Mouse (Mus musculus) central nervous system, embryonic 11.5 days (tissue): ENCODE measurements around the gene Olfr646. TPM values are rescaled to one million over a fixed set of nuclear protein-coding genes. Genes with fewer than 3 reads are reported as not detected.

Experiments used
- polyA plus RNA-seq: library from polyadenylated mRNA; depleted of rRNA; stranded (reverse); fragments of >200 nt; gene quantifications from 2 replicates; pipeline ENCODE4 v1.2.3, GENCODE M21; 2012; rRNA removed

Olfr646 gene
- not detected in 2 replicates for polyA plus RNA-seq

GRCm38 (mm10) chr7:104104757-104104972, at the start of gene Olfr646:
Olfr646 (plus strand) TSS chr7:104104873.

GRCm38 (mm10) chr7:104061345-104061744, 43.3 kb upstream of the Olfr646 start, which contains the start of gene 4930516K23Rik:
4930516K23Rik (minus strand) TSS chr7:104061445.

GRCm38 (mm10) chr7:104071769-104072168, 32.9 kb upstream of the Olfr646 start, which contains the start of gene Olfr644:
Olfr644 (minus strand) TSS chr7:104071869.

GRCm38 (mm10) chr7:104085365-104085764, 19.3 kb upstream of the Olfr646 start, which contains the start of gene Olfr645:
Olfr645 (minus strand) TSS chr7:104085465.

GRCm38 (mm10) chr7:104129726-104130125, 25.1 kb downstream of the Olfr646 start, which contains the start of gene Ubqln5:
Ubqln5 (minus strand) TSS chr7:104129826.

GRCm38 (mm10) chr7:104137305-104137704, 32.6 kb downstream of the Olfr646 start, which contains the start of gene Olfr643:
Olfr643 (minus strand) TSS chr7:104137405.

GRCm38 (mm10) chr7:104143179-104143578, 38.5 kb downstream of the Olfr646 start, which contains the start of gene Ubqln3:
Ubqln3 (minus strand) TSS chr7:104143279.

GRCm38 (mm10) chr7:104150456-104150855, 45.8 kb downstream of the Olfr646 start, which contains the start of gene Ubqlnl:
Ubqlnl (minus strand) TSS chr7:104150556.

Other genes starting within 250 kb of the Olfr646 start
- gene Olfr66, start 218.6 kb upstream of the Olfr646 start, polyA plus RNA-seq, result not detected in 2 replicates
- not detected in 2 replicates for gene Olfr64, start 210.4 kb upstream of the Olfr646 start, polyA plus RNA-seq
- gene Olfr65, start 201.4 kb upstream of the Olfr646 start, polyA plus RNA-seq, result not detected in 2 replicates
- not detected in 2 replicates for gene Olfr631, start 176.0 kb upstream of the Olfr646 start, polyA plus RNA-seq
- 0.11 and 0.36 TPM in 2 replicates for gene Olfr632, start 170.5 kb upstream of the Olfr646 start, polyA plus RNA-seq
- not detected in 2 replicates for gene Olfr633, start 160.4 kb upstream of the Olfr646 start, polyA plus RNA-seq
- gene Olfr635, start 133.7 kb upstream of the Olfr646 start, polyA plus RNA-seq, result not detected in 2 replicates
- not detected in 2 replicates for gene Olfr638, start 106.1 kb upstream of the Olfr646 start, polyA plus RNA-seq
- gene Olfr639, start 87.6 kb upstream of the Olfr646 start, polyA plus RNA-seq, result not detected in 2 replicates
- gene Olfr640, start 79.3 kb upstream of the Olfr646 start, polyA plus RNA-seq, result not detected in 2 replicates
- gene Olfr641, start 69.4 kb upstream of the Olfr646 start, polyA plus RNA-seq, result not detected in 2 replicates
- gene Olfr642, start 52.2 kb upstream of the Olfr646 start, polyA plus RNA-seq, result not detected in 2 replicates
- not detected in 2 replicates for gene 4930516K23Rik, start 43.4 kb upstream of the Olfr646 start, polyA plus RNA-seq
- gene Olfr644, start 33.0 kb upstream of the Olfr646 start, polyA plus RNA-seq, result not detected in 2 replicates
- gene Olfr645, start 19.4 kb upstream of the Olfr646 start, polyA plus RNA-seq, result not detected in 2 replicates
- not detected in 2 replicates for gene Ubqln5, start 25.0 kb downstream of the Olfr646 start, polyA plus RNA-seq
- not detected in 2 replicates for gene Olfr643, start 32.5 kb downstream of the Olfr646 start, polyA plus RNA-seq
- not detected in 2 replicates for gene Ubqln3, start 38.4 kb downstream of the Olfr646 start, polyA plus RNA-seq
- not detected in 2 replicates for gene Ubqlnl, start 45.7 kb downstream of the Olfr646 start, polyA plus RNA-seq
- gene Olfm5, start 60.0 kb downstream of the Olfr646 start, polyA plus RNA-seq, result 0.02 TPM in 1 of 2 replicates, not detected in the other
- 0.01 and 0.07 TPM in 2 replicates for gene Olfr648, start 78.5 kb downstream of the Olfr646 start, polyA plus RNA-seq
- not detected in 2 replicates for gene Olfr649, start 91.1 kb downstream of the Olfr646 start, polyA plus RNA-seq
- 2.1 and 3.0 TPM in 2 replicates for gene Trim6, start 113.9 kb downstream of the Olfr646 start, polyA plus RNA-seq
- gene Trim34a, start 139.6 kb downstream of the Olfr646 start, polyA plus RNA-seq, result 1.3 and 2.2 TPM in 2 replicates
- 0.18 and 0.25 TPM in 2 replicates for gene Trim5, start 183.2 kb downstream of the Olfr646 start, polyA plus RNA-seq
- gene Trim12a, start 210.6 kb downstream of the Olfr646 start, polyA plus RNA-seq, result 3.8 and 5.2 TPM in 2 replicates
- 0.06 TPM in 1 of 2 replicates, not detected in the other for gene Trim34b, start 224.6 kb downstream of the Olfr646 start, polyA plus RNA-seq
- gene Trim12c, start 248.5 kb downstream of the Olfr646 start, polyA plus RNA-seq, result 2.3 and 3.8 TPM in 2 replicates